Mouse (Mus musculus) forebrain, embryonic 14.5 days (tissue): ENCODE results near the gene Micu2. TPM values are rescaled to one million over a fixed set of nuclear protein-coding genes. Genes with fewer than 3 reads are reported as not detected.

Experiments
- ATAC-seq: fragments of 200-750 bp; cut with Nextera tagmentation; 2 replicates; pipeline ENCODE4 v1.8.0; 2017; ENCODE audit warnings: mild to moderate bottlenecking, moderate library complexity
- DNase-seq: peaks from one replicate; pipeline ENCODE4 v3.0.0-alpha.2; 2015; ENCODE audit warnings: low spot score
- H3K27ac ChIP-seq: fragments of 300-500 bp; sonication (generic); 2 replicates; pipeline ENCODE4 v1.5.1; 2014; ENCODE audit warnings: low read depth, mild to moderate bottlenecking, control low read depth, low read length, moderate library complexity
- H3K27me3 ChIP-seq: fragments of 300-500 bp; sonication (generic); replicated peaks from 2 replicates; pipeline ENCODE4 v1.6.1; 2014; ENCODE audit warnings: low read length, control low read depth, mixed read lengths; ENCODE audit not compliant: control insufficient read depth, insufficient read depth
- H3K36me3 ChIP-seq: fragments of 300-500 bp; sonication (generic); 2 replicates; pipeline ENCODE4 v1.6.1; 2014; ENCODE audit warnings: low read length, control low read depth; ENCODE audit not compliant: control insufficient read depth, insufficient read depth
- H3K4me1 ChIP-seq: fragments of 300-500 bp; sonication (generic); 2 replicates; pipeline ENCODE4 v1.6.1; 2014; ENCODE audit warnings: antibody characterized with exemption, low read length, control low read depth; ENCODE audit not compliant: control insufficient read depth, insufficient read depth
- H3K4me2 ChIP-seq: fragments of 300-500 bp; sonication (generic); 2 replicates; pipeline ENCODE4 v1.6.1; 2014; ENCODE audit warnings: mild to moderate bottlenecking, control low read depth, low read length
- H3K4me3 ChIP-seq: fragments of 300-500 bp; sonication (generic); 2 replicates; pipeline ENCODE4 v1.5.1; 2014; ENCODE audit warnings: low read depth, low read length, control low read depth
- H3K9ac ChIP-seq: fragments of 300-500 bp; sonication (generic); 2 replicates; pipeline ENCODE4 v1.6.1; 2014; ENCODE audit warnings: mild to moderate bottlenecking, low read length, control low read depth, moderate library complexity
- H3K9me3 ChIP-seq: fragments of 300-500 bp; sonication (generic); replicated peaks from 2 replicates; pipeline ENCODE4 v1.6.1; 2016; ENCODE audit warnings: low read length, control low read depth, mixed read lengths; ENCODE audit not compliant: control insufficient read depth
- WGBS: fragments of 180-500 bp; shearing (Covaris S2); extraction: QIAGEN DNeasy Blood & Tissue Kit; methylation state at CpG from one replicate; pipeline ENCODE4 v1.1.7; 2014; 5-methylcytosine and 5-hydroxymethylcytosine counted together
- polyA plus RNA-seq: library from polyadenylated mRNA; unstranded; fragments of >200 nt; fragmentation: Nextera tagmentation; extraction: Ambion mirVana; gene quantifications from 2 replicates; pipeline ENCODE4 v1.2.1, GENCODE M21; 2014

Micu2 gene
- polyA plus RNA-seq, 1 experiment from 2014 or later: 49.4 TPM

GRCm38 (mm10) chr14:57997431-57997830 is 1.6 kb downstream of the Micu2 start:
- 50% methylated on average over 1 of the region's 1 CpGs for WGBS
- no peaks in the 10 kb centered on the region for H3K9me3 ChIP-seq
- H3K4me3 ChIP-seq: no peak overlapping the region
- H3K27me3 ChIP-seq: no peaks in the 10 kb centered on the region
- H3K36me3 ChIP-seq: no peaks in the 10 kb centered on the region
- 0 out of 2 replicates have a peak, but pooled peaks cover 2% of the 10 kb centered on the region for H3K4me1 ChIP-seq
- H3K9ac ChIP-seq: no peak overlapping the region
- H3K4me2 ChIP-seq: no peak overlapping the region
- no peak overlapping the region for H3K27ac ChIP-seq
- DNase-seq (no peak), ATAC-seq (no peak)

DNA sequence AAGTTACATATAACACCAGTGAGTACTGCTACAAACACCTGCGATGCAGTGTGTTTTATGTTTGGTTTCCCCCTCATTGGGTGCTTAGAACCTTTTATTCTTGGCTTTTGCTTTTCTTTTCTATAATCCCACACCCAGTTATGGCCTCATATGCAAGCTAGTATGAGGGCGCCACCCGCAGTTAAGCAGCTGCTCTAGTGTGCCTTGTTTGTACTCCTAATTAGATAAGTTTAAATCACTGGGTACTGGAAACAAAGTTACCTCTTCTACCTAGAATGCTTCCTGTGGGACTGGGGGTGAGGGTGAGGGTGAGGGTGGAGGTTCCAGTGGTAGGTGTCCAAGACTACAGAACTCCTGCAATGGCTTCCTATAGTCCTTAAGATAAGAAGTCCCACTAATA is 2.9 kb downstream of the Micu2 start:
- no peak overlapping the region for H3K4me2 ChIP-seq
- no peak for ATAC-seq
- no peak overlapping the region for H3K27ac ChIP-seq
- WGBS: 90% methylated on average over 3 of the region's 3 CpGs
- H3K9ac ChIP-seq: no peak overlapping the region
- H3K36me3 ChIP-seq: no peaks in the 10 kb centered on the region
- 0 out of 2 replicates have a peak, but pooled peaks cover 2% of the 10 kb centered on the region for H3K4me1 ChIP-seq
- H3K4me3 ChIP-seq: no peak overlapping the region
- H3K27me3 ChIP-seq: no peaks in the 10 kb centered on the region
- H3K9me3 ChIP-seq: no peaks in the 10 kb centered on the region
- no peak for DNase-seq

GRCm38 (mm10) chr14:57991761-57992160 is 7.3 kb downstream of the Micu2 start:
- Histone ChIP-seq H3K9ac (no peak overlapping the region), H3K4me2 (no peak overlapping the region), H3K4me1 (no peaks in the 10 kb centered on the region), H3K27me3 (no peaks in the 10 kb centered on the region), H3K36me3 (no peaks in the 10 kb centered on the region), H3K9me3 (peaks cover 8% of the 10 kb centered on the region; the same call in 1 of the 2 replicates), H3K27ac (no peak overlapping the region), H3K4me3 (no peak overlapping the region)
- DNase-seq (no peak), ATAC-seq (no peak)

DNA sequence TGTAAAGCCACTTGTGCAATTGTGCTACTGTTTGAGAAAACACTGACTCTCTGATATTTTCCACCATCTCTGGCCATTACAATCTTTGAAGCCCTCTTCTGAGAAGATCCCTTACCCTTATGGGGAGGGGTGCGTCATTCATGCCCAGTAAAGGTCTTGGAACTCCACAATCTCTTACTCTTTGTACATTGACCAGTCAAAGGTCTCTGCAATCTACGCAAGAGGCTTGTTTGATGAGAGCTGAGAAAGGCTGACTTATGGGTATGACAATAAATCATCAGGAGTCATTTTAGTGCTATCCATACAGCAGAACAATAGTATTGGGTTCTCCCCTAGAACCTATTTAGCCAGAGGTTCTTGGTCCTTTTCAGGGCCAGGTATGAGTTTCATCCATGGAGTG is 9.9 kb downstream of the Micu2 start:
- Histone ChIP-seq H3K27me3 (no peaks in the 10 kb centered on the region), H3K4me3 (no peak overlapping the region), H3K27ac (no peak overlapping the region), H3K9me3 (peaks cover 8% of the 10 kb centered on the region; the same call in 1 of the 2 replicates), H3K9ac (no peak overlapping the region), H3K36me3 (no peaks in the 10 kb centered on the region), H3K4me2 (no peak overlapping the region), H3K4me1 (no peaks in the 10 kb centered on the region)
- WGBS: 94% methylated on average over 2 of the region's 2 CpGs
- no peak for ATAC-seq
- no peak for DNase-seq

DNA sequence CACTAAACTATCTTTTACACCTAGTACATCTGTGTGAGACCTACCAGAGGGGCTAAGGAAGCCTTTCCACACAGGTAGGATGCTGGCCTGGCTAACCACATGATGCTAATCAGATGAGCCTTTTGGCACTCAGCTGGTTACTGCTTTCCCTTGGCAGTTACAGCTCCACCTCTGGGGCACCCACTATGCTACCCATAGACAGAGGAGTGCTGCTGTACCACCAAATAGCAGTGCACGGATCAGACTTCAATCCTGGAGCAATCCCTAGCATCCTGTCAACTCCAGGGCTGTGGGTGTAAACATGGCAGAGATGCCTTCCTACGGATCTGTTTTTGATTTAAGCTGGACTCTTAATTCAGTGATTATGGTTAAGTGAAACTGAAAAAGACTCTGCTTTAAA is 13.3 kb downstream of the Micu2 start:
- Histone ChIP-seq H3K36me3 (no peaks in the 10 kb centered on the region), H3K4me3 (no peak overlapping the region), H3K9ac (no peak overlapping the region), H3K4me1 (peaks cover 3% of the 10 kb centered on the region; the same call in 1 of the 2 replicates), H3K27me3 (no peaks in the 10 kb centered on the region), H3K9me3 (peaks cover 8% of the 10 kb centered on the region; the same call in 1 of the 2 replicates), H3K27ac (no peak overlapping the region), H3K4me2 (no peak overlapping the region)
- ATAC-seq (no peak), DNase-seq (no peak)
- 86% methylated on average over 2 of the region's 2 CpGs for WGBS

DNA sequence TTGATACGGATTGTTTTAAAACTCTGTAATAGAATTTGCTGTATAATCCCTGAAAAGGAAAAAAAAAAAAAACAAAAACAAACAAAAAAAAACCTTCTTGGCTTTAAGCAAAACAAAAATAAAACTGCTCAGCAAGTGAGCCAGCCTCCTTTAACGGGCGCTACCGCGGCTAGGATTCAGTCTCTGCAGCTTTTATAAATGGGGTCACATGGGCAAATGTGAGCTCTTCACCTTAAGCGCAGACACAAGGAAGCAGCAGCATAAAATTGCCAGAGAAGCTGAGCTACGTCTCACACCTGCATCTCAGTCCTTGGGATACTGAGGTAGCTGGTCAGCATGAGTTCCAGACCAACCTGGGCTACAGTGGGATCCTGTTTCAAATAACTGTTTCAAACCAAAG is 16.6 kb downstream of the Micu2 start:
- H3K4me3 ChIP-seq: no peak overlapping the region
- no peaks in the 10 kb centered on the region for H3K9me3 ChIP-seq
- DNase-seq (no peak), ATAC-seq (no peak)
- H3K4me2 ChIP-seq: peak overlapping the region; percentile 17
- no peaks in the 10 kb centered on the region for H3K27me3 ChIP-seq
- H3K27ac ChIP-seq: no peak overlapping the region; the same call in 1 of the 2 replicates
- H3K9ac ChIP-seq: no peak overlapping the region; the same call in 1 of the 2 replicates
- no peaks in the 10 kb centered on the region for H3K36me3 ChIP-seq
- peaks cover 3% of the 10 kb centered on the region; the same call in 1 of the 2 replicates for H3K4me1 ChIP-seq
- WGBS: 11% methylated on average over 7 of the region's 7 CpGs

GRCm38 (mm10) chr14:57981720-57982418 is 17.2 kb downstream of the Micu2 start:
- 31% methylated on average over 14 of the region's 14 CpGs for WGBS
- DNase-seq: peak; percentile 30
- peak; percentile 18; the same call in 1 of the 2 replicates for ATAC-seq
- no peak overlapping the region for H3K4me3 ChIP-seq
- peaks cover 3% of the 10 kb centered on the region; the same call in 1 of the 2 replicates for H3K4me1 ChIP-seq
- no peaks in the 10 kb centered on the region for H3K36me3 ChIP-seq
- H3K9ac ChIP-seq: peak overlapping the region; percentile 43
- no peaks in the 10 kb centered on the region for H3K9me3 ChIP-seq
- H3K4me2 ChIP-seq: peak overlapping the region; percentile 17
- H3K27ac ChIP-seq: no peak overlapping the region
- no peaks in the 10 kb centered on the region for H3K27me3 ChIP-seq

GRCm38 (mm10) chr14:57980776-57981175 is 18.3 kb downstream of the Micu2 start:
- DNase-seq (no peak), ATAC-seq (no peak)
- no peaks in the 10 kb centered on the region for H3K9me3 ChIP-seq
- no peak overlapping the region for H3K9ac ChIP-seq
- H3K27ac ChIP-seq: no peak overlapping the region
- peaks cover 3% of the 10 kb centered on the region; the same call in 1 of the 2 replicates for H3K4me1 ChIP-seq
- no peaks in the 10 kb centered on the region for H3K36me3 ChIP-seq
- no peak overlapping the region for H3K4me3 ChIP-seq
- 85% methylated on average over 8 of the region's 8 CpGs for WGBS
- no peaks in the 10 kb centered on the region for H3K27me3 ChIP-seq
- H3K4me2 ChIP-seq: no peak overlapping the region

GRCm38 (mm10) chr14:57980179-57980578 is 18.9 kb downstream of the Micu2 start:
- Histone ChIP-seq H3K27ac (no peak overlapping the region), H3K9ac (no peak overlapping the region), H3K4me2 (no peak overlapping the region), H3K27me3 (no peaks in the 10 kb centered on the region), H3K36me3 (no peaks in the 10 kb centered on the region), H3K9me3 (no peaks in the 10 kb centered on the region), H3K4me3 (no peak overlapping the region), H3K4me1 (peaks cover 3% of the 10 kb centered on the region; the same call in 1 of the 2 replicates)
- 58% methylated on average over 3 of the region's 3 CpGs for WGBS
- DNase-seq: no peak
- no peak for ATAC-seq
